Comparison of ENCODE assay signal across 20 mouse cellular contexts in the genomic region with DNA sequence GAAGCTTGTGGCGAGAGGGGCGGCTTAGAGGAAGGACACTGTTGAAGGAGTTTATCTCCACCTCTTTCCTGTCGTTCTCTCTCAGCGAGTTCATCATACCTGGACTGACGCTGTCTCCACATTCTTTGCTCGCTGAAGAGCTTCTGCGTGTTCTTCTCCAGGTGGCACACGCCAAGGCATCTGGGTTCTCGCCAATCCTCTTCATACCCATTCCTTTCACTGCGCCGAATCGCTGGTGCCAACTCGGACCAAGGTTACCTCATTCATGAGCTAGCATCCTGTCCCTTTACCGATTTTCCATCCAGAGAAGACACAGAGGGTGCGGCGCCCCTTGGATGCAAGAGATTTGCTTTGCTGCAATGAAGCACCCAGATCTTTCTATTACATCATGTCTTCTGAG. TPM values are rescaled to one million over a fixed set of nuclear protein-coding genes. Genes with fewer than 3 reads are reported as not detected.
DNase-seq lines count a peak whose midpoint lies in the region; ATAC-seq lines count a peak whose summit lies in the region.
"Had no signal": no experiment of that assay in that cellular context is flagged by ENCODE, and none has a peak within 500 bp of the region (broad histone marks: within the 10 kb centered on the region; RNA-seq: fewer than 3 reads in every experiment).

No protein-coding gene starts in this region.

- H3K27ac ChIP-seq in hindbrain, embryonic 13.5 days = no peak overlapping the region
- H3K27ac ChIP-seq: embryonic facial prominence, embryonic 13.5 days; hindbrain, embryonic 10.5 days; kidney, embryonic 15.5 days; midbrain, embryonic 15.5 days; neural tube, embryonic 12.5 days had no signal

- no peaks in the 10 kb centered on the region for H3K9me3 ChIP-seq in hindbrain, embryonic 13.5 days
- H3K9me3 ChIP-seq: embryonic facial prominence, embryonic 13.5 days; hindbrain, embryonic 10.5 days; kidney, embryonic 15.5 days; midbrain, embryonic 15.5 days; neural tube, embryonic 12.5 days had no signal

- no peak overlapping the region for H3K4me2 ChIP-seq in hindbrain, embryonic 13.5 days
- H3K4me2 ChIP-seq: embryonic facial prominence, embryonic 13.5 days; heart, embryonic 11.5 days; kidney, embryonic 15.5 days; midbrain, embryonic 15.5 days; neural tube, embryonic 12.5 days had no signal

- 82% methylated on average over 16 of the region's 16 CpGs for WGBS in hindbrain, embryonic 13.5 days

- H3K4me1 ChIP-seq in hindbrain, embryonic 13.5 days (replicated peaks) = no peaks in the 10 kb centered on the region
- H3K4me1 ChIP-seq: embryonic facial prominence, embryonic 13.5 days; hindbrain, embryonic 10.5 days; kidney, embryonic 15.5 days; midbrain, embryonic 15.5 days; neural tube, embryonic 12.5 days had no signal

- no peaks in the 10 kb centered on the region for H3K36me3 ChIP-seq in hindbrain, embryonic 13.5 days
- H3K36me3 ChIP-seq: embryonic facial prominence, embryonic 13.5 days; hindbrain, embryonic 10.5 days; kidney, embryonic 15.5 days; midbrain, embryonic 15.5 days; neural tube, embryonic 12.5 days had no signal

- ATAC-seq in cerebellum, adult (ENCODE audit: insufficient number of reproducible peaks, low FRiP score, low TSS enrichment) = peak; percentile 61
- no peak for ATAC-seq in hindbrain, embryonic 13.5 days (ENCODE audit: low FRiP score)
- ATAC-seq: forebrain, embryonic 14.5 days; midbrain, embryonic 15.5 days had no signal

- no peak overlapping the region for H3K9ac ChIP-seq in hindbrain, embryonic 13.5 days
- H3K9ac ChIP-seq: embryonic facial prominence, embryonic 13.5 days; kidney, embryonic 15.5 days; midbrain, embryonic 15.5 days; neural tube, embryonic 12.5 days had no signal

- H3K27me3 ChIP-seq in hindbrain, embryonic 13.5 days = 0 out of 2 replicates have a peak, but pooled peaks cover 4% of the 10 kb centered on the region
- H3K27me3 ChIP-seq: embryonic facial prominence, embryonic 13.5 days; midbrain, embryonic 15.5 days; neural tube, embryonic 12.5 days had no signal

- no peak for DNase-seq in cerebellum, postnatal 4 days (ENCODE audit: low spot score in 2 of 2)
- peak; percentile 47 for DNase-seq in cerebellum, adult 8-10 months
- peak; percentile 48 to 50 for DNase-seq in cerebellum, postnatal 36 days
- peak; percentile 36 for DNase-seq in thymus, postnatal 25 days
- no peak for DNase-seq in kidney, postnatal 14 days
- DNase-seq in kidney, postnatal 4 days = no peak
- DNase-seq: gastrocnemius, postnatal 10 days; kidney, adult 11 months; lung, postnatal 4 days; right cerebral cortex, postnatal 25 days; spleen, adult 18-20 months had no signal

- H3K4me3 ChIP-seq in hindbrain, embryonic 13.5 days = no peak overlapping the region
- H3K4me3 ChIP-seq: embryonic facial prominence, embryonic 13.5 days; hindbrain, embryonic 10.5 days; kidney, embryonic 15.5 days; midbrain, embryonic 15.5 days; neural tube, embryonic 12.5 days had no signal

RNA-seq across cellular contexts. Expression of a gene that starts 15.1 kb away (rescaled TPM):
- polyA plus RNA-seq in hindbrain, embryonic 13.5 days (2015; fragmentation: Nextera tagmentation; extraction: Ambion mirVana) = 182 and 186 TPM in 2 replicates

RNA-seq across cellular contexts. Expression of a gene that starts 44.6 kb away (rescaled TPM):
- polyA plus RNA-seq in hindbrain, embryonic 13.5 days (2015; fragmentation: Nextera tagmentation; extraction: Ambion mirVana) = 253 and 266 TPM in 2 replicates

RNA-seq across cellular contexts. Expression of a gene that starts 47.4 kb away (rescaled TPM):
- polyA plus RNA-seq in hindbrain, embryonic 13.5 days (2015; fragmentation: Nextera tagmentation; extraction: Ambion mirVana) = 16.7 and 16.9 TPM in 2 replicates

Comparison
In these comparisons a context has a peak if more than half of its experiments do, and no peak if none do; other contexts are left out.
1. DNase-seq: peak in cerebellum, adult 8-10 months (single experiment), cerebellum, postnatal 36 days (2 of 2) and thymus, postnatal 25 days (single experiment); none in cerebellum, postnatal 4 days (0 of 2), kidney, postnatal 14 days (single experiment) and kidney, postnatal 4 days (0 of 2).